Mouse (Mus musculus) liver, embryonic 12.5 days (tissue): Measurements from ENCODE around the gene Clba1. TPM values are rescaled to one million over a fixed set of nuclear protein-coding genes. Genes with fewer than 3 reads are reported as not detected.
"Not testable (repeated sequence)": the region's sequence is repeated elsewhere in the genome, so short reads cannot be mapped to it uniquely, and the experiment has no call there.

Experiments used
- ATAC-seq: fragments of 200-750 bp; cut with Nextera tagmentation; 2 replicates; pipeline ENCODE4 v1.8.0; 2017; ENCODE audit warnings: moderate number of reproducible peaks, mild to moderate bottlenecking, moderate library complexity
- H3K27ac ChIP-seq: fragments of 300-500 bp; sonication (generic); 2 replicates; pipeline ENCODE4 v1.5.1; 2016; ENCODE audit warnings: mild to moderate bottlenecking
- H3K27me3 ChIP-seq: fragments of 300-500 bp; sonication (generic); replicated peaks from 2 replicates; pipeline ENCODE4 v1.6.1; 2016; ENCODE audit warnings: mild to moderate bottlenecking, moderate library complexity
- H3K36me3 ChIP-seq: fragments of 300-500 bp; sonication (generic); 2 replicates; pipeline ENCODE4 v1.6.1; 2016; ENCODE audit warnings: mild to moderate bottlenecking, moderate library complexity
- H3K4me1 ChIP-seq: fragments of 300-500 bp; sonication (generic); 2 replicates; pipeline ENCODE4 v1.6.1; 2016
- H3K4me2 ChIP-seq: fragments of 300-500 bp; sonication (generic); 2 replicates; pipeline ENCODE4 v1.6.1; 2016; ENCODE audit warnings: mild to moderate bottlenecking, moderate library complexity
- H3K4me3 ChIP-seq: fragments of 300-500 bp; sonication (generic); 2 replicates; pipeline ENCODE4 v1.5.1; 2016; ENCODE audit warnings: mild to moderate bottlenecking, moderate library complexity
- H3K9ac ChIP-seq: fragments of 300-500 bp; sonication (generic); 2 replicates; pipeline ENCODE4 v1.6.1; 2016; ENCODE audit warnings: mild to moderate bottlenecking, moderate library complexity
- H3K9me3 ChIP-seq: fragments of 300-500 bp; sonication (generic); replicated peaks from 2 replicates; pipeline ENCODE4 v1.6.1; 2016; ENCODE audit warnings: mild to moderate bottlenecking, moderate library complexity
- WGBS: fragments of 180-500 bp; shearing (Covaris S2); methylation state at CpG from one replicate; pipeline ENCODE4 v1.1.7; 2016; ENCODE audit not compliant: insufficient replicate concordance; 5-methylcytosine and 5-hydroxymethylcytosine counted together
- polyA plus RNA-seq: library from polyadenylated mRNA; unstranded; fragments of >200 nt; fragmentation: Nextera tagmentation; extraction: Ambion mirVana; gene quantifications from 2 replicates; pipeline ENCODE4 v1.2.1, GENCODE M21; 2016

The Clba1 gene
- polyA plus RNA-seq, 1 experiment from 2014 or later, result 1.2 TPM

- no peak for ATAC-seq
- Histone ChIP-seq H3K9ac (no peak overlapping the region), H3K27ac (no peak overlapping the region; the same call in 1 of the 2 replicates), H3K4me3 (no peak overlapping the region), H3K4me2 (no peak overlapping the region), H3K9me3 (0 out of 2 replicates have a peak, but pooled peaks cover 3% of the 10 kb centered on the region), H3K27me3 (no peaks in the 10 kb centered on the region; the same call in 1 of the 2 replicates), H3K4me1 (no peaks in the 10 kb centered on the region), H3K36me3 (no peaks in the 10 kb centered on the region)
- 51% methylated on average over 25 of the region's 25 CpGs for WGBS
Observed at GRCm38 (mm10) chr12:112840209-112841086, 31.7 kb downstream of the Clba1 start.

- H3K4me1 ChIP-seq, ATAC-seq, H3K4me3 ChIP-seq, H3K9me3 ChIP-seq, H3K27ac ChIP-seq, H3K4me2 ChIP-seq, H3K9ac ChIP-seq, H3K36me3 ChIP-seq, H3K27me3 ChIP-seq: not testable (repeated sequence)
- 62% methylated on average over 4 of the region's 4 CpGs for WGBS
Observed at GRCm38 (mm10) chr12:112841338-112841892, 32.7 kb downstream of the Clba1 start.

GRCm38 (mm10) chr12:112842128-112842527 lies 33.4 kb downstream of the Clba1 start:
- not testable (repeated sequence) for H3K9me3 ChIP-seq, H3K27ac ChIP-seq, H3K9ac ChIP-seq, H3K27me3 ChIP-seq, H3K36me3 ChIP-seq, H3K4me2 ChIP-seq, H3K4me1 ChIP-seq, ATAC-seq, H3K4me3 ChIP-seq
- 68% methylated on average over 2 of the region's 2 CpGs for WGBS

- H3K4me2 ChIP-seq, result no peak overlapping the region
- no peaks in the 10 kb centered on the region for H3K4me1 ChIP-seq
- 0 out of 2 replicates have a peak, but pooled peaks cover 3% of the 10 kb centered on the region for H3K9me3 ChIP-seq
- H3K27ac ChIP-seq, result no peak overlapping the region
- ATAC-seq, result peak; percentile 62; the same call in 1 of the 2 replicates
- H3K9ac ChIP-seq, result no peak overlapping the region
- H3K4me3 ChIP-seq, result no peak overlapping the region
- 23% methylated on average over 3 of the region's 3 CpGs for WGBS
- H3K36me3 ChIP-seq, result no peaks in the 10 kb centered on the region
- no peaks in the 10 kb centered on the region; the same call in 1 of the 2 replicates for H3K27me3 ChIP-seq
Observed at GRCm38 (mm10) chr12:112843803-112844202, 35.1 kb downstream of the Clba1 start.

GRCm38 (mm10) chr12:112847880-112848279 lies 39.1 kb downstream of the Clba1 start:
- Histone ChIP-seq H3K27me3 (peaks cover 6% of the 10 kb centered on the region; the same call in 1 of the 2 replicates), H3K4me3 (no peak overlapping the region), H3K9me3 (no peaks in the 10 kb centered on the region), H3K9ac (no peak overlapping the region), H3K36me3 (no peaks in the 10 kb centered on the region), H3K4me2 (no peak overlapping the region), H3K27ac (no peak overlapping the region), H3K4me1 (no peaks in the 10 kb centered on the region)
- 72% methylated on average over 2 of the region's 2 CpGs for WGBS
- ATAC-seq, result no peak

- ATAC-seq, result no peak
- Histone ChIP-seq H3K4me1 (no peaks in the 10 kb centered on the region), H3K4me2 (no peak overlapping the region), H3K9me3 (no peaks in the 10 kb centered on the region), H3K9ac (no peak overlapping the region), H3K27ac (no peak overlapping the region), H3K4me3 (no peak overlapping the region), H3K27me3 (peaks cover 7% of the 10 kb centered on the region; the same call in 1 of the 2 replicates), H3K36me3 (no peaks in the 10 kb centered on the region)
- 64% methylated on average over 11 of the region's 11 CpGs for WGBS
Observed at GRCm38 (mm10) chr12:112849235-112850022, 40.7 kb downstream of the Clba1 start.

- no peak overlapping the region for H3K27ac ChIP-seq
- WGBS, result 73% methylated on average over 9 of the region's 9 CpGs
Observed at GRCm38 (mm10) chr12:112850344-112850743, 41.6 kb downstream of the Clba1 start.

GRCm38 (mm10) chr12:112851116-112851515 lies 42.4 kb downstream of the Clba1 start:
- Histone ChIP-seq H3K4me2 (no peak overlapping the region), H3K27ac (no peak overlapping the region), H3K36me3 (no peaks in the 10 kb centered on the region), H3K9me3 (no peaks in the 10 kb centered on the region), H3K4me3 (no peak overlapping the region), H3K27me3 (peaks cover 7% of the 10 kb centered on the region; the same call in 1 of the 2 replicates), H3K4me1 (no peaks in the 10 kb centered on the region), H3K9ac (no peak overlapping the region)
- WGBS, result 24% methylated on average over 8 of the region's 8 CpGs
- ATAC-seq, result no peak

More at GRCm38 (mm10) chr12:112850344-112850743, 41.6 kb downstream of the Clba1 start:
- Histone ChIP-seq H3K36me3 (no peaks in the 10 kb centered on the region), H3K9ac (no peak overlapping the region), H3K9me3 (no peaks in the 10 kb centered on the region), H3K27me3 (peaks cover 7% of the 10 kb centered on the region; the same call in 1 of the 2 replicates), H3K4me2 (no peak overlapping the region), H3K4me3 (no peak overlapping the region), H3K4me1 (no peaks in the 10 kb centered on the region)
- no peak for ATAC-seq

- H3K9me3 ChIP-seq, result no peaks in the 10 kb centered on the region
- 62% methylated on average over 11 of the region's 11 CpGs for WGBS
- no peak overlapping the region for H3K4me2 ChIP-seq
- no peak overlapping the region for H3K27ac ChIP-seq
- H3K27me3 ChIP-seq, result peaks cover 7% of the 10 kb centered on the region; the same call in 1 of the 2 replicates
- H3K9ac ChIP-seq, result no peak overlapping the region
- no peaks in the 10 kb centered on the region for H3K4me1 ChIP-seq
- no peaks in the 10 kb centered on the region for H3K36me3 ChIP-seq
- H3K4me3 ChIP-seq, result no peak overlapping the region
- no peak for ATAC-seq
Observed at GRCm38 (mm10) chr12:112853050-112853729, 44.5 kb downstream of the Clba1 start.

- Histone ChIP-seq H3K36me3 (no peaks in the 10 kb centered on the region), H3K27me3 (peaks cover 7% of the 10 kb centered on the region; the same call in 1 of the 2 replicates), H3K9ac (no peak overlapping the region), H3K9me3 (no peaks in the 10 kb centered on the region), H3K4me3 (no peak overlapping the region), H3K4me1 (no peaks in the 10 kb centered on the region), H3K27ac (no peak overlapping the region), H3K4me2 (no peak overlapping the region)
- WGBS, result 55% methylated on average over 7 of the region's 7 CpGs
- ATAC-seq, result 0 out of 2 replicates have a peak, but pooled peaks have one; percentile 11
Observed at GRCm38 (mm10) chr12:112854610-112855333, 46.0 kb downstream of the Clba1 start.

- peaks cover 7% of the 10 kb centered on the region; the same call in 1 of the 2 replicates for H3K27me3 ChIP-seq
- H3K4me3 ChIP-seq, result no peak overlapping the region
- no peak overlapping the region for H3K9ac ChIP-seq
- no peak overlapping the region for H3K4me2 ChIP-seq
- H3K27ac ChIP-seq, result no peak overlapping the region
- H3K36me3 ChIP-seq, result no peaks in the 10 kb centered on the region
- no peak for ATAC-seq
- peaks cover 3% of the 10 kb centered on the region; the same call in 1 of the 2 replicates for H3K4me1 ChIP-seq
- 70% methylated on average over 3 of the region's 3 CpGs for WGBS
- no peaks in the 10 kb centered on the region for H3K9me3 ChIP-seq
Observed at GRCm38 (mm10) chr12:112856338-112856737, 47.6 kb downstream of the Clba1 start.
